Mouse (Mus musculus): ENCODE results near the gene Krt31.

The Krt31 gene

DNA sequence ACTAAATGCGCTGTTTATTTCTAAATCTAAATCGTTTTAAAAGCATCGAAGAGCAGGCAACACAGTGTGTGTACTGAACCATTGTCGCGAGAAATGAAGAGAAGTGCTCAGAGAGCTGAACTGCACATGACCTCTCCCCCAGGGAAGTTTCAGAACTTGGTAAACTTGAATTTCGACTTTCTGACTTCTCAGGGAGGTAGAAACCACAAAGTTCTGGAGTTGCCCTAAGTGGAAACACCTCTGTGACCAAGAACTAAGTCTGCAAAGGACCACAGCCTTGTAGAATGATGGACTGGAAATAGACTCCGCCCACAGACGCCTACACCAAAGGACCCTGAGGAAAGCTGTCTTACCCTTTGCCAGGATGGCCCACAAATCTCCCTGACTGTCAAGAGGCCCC is 44.4 kb downstream of the Krt31 start:
- peak; percentile 36 for DNase-seq (ENCODE audit: low spot score)

GRCm38 (mm10) chr11:100004846-100005245 is 45.5 kb downstream of the Krt31 start:
- peak; percentile 79 for DNase-seq (ENCODE audit: low spot score)

DNA sequence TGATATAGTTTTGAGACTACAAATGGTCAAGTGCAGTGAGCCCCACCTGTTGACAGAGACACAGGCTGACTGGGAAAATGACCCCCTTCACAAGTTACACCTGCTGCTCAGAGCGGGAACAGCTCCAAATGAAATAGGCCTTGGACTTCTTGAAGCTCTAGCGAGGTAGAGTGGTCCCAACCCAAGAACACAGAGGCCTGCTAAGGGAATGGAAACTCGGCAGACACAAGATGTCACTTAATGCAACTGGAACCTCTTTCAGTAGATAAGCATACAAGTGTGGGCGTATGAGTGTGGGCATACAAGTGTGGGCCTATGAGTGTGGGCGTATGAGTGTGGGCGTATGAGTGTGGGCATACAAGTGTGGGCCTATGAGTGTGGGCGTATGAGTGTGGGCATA is 51.3 kb downstream of the Krt31 start:
- DNase-seq (ENCODE audit: low spot score): no peak
